Mouse (Mus musculus): ENCODE measurements at regions not wholly inside any gene's neighbourhood (a gene's known extent, or its start where the extent isn't known, plus 50 kb on each side); places are given as distances from the start of the nearest gene placed in this dataset.

- TF ChIP-seq MAZ (IDR thresholded peaks at IDR 0.05; ENCODE audit: low read depth, low read length) = no peak
- no peak for TF ChIP-seq EP300 (IDR thresholded peaks at IDR 0.05; ENCODE audit: low read length)
- TF ChIP-seq IRF4 (IDR thresholded peaks at IDR 0.05; ENCODE audit: low read depth, low read length) = no peak
- no peak for TF ChIP-seq TCF12 (IDR thresholded peaks at IDR 0.05; ENCODE audit: low read depth, low read length)
- TF ChIP-seq ZNF384 (IDR thresholded peaks at IDR 0.05; ENCODE audit: low read depth, low read length) = no peak
- TF ChIP-seq MAX (IDR thresholded peaks at IDR 0.05; ENCODE audit: low read length) = no peak
- TF ChIP-seq HCFC1 (IDR thresholded peaks at IDR 0.05; ENCODE audit: low read depth, low read length) = no peak
- TF ChIP-seq CHD2 (IDR thresholded peaks at IDR 0.05; ENCODE audit: low read length) = no peak
- no peak for TF ChIP-seq NRF1 (IDR thresholded peaks at IDR 0.05; ENCODE audit: low read depth, low read length)
- no peak for TF ChIP-seq CHD1 (IDR thresholded peaks at IDR 0.05; ENCODE audit: low read depth, low read length)
- TF ChIP-seq JUN (IDR thresholded peaks at IDR 0.05; ENCODE audit: insufficient read depth, low read depth, low read length) = no peak
- TF ChIP-seq ZMIZ1 (IDR thresholded peaks at IDR 0.05; ENCODE audit: low read depth, low read length) = no peak
- no peak for TF ChIP-seq POLR2AphosphoS2 (IDR thresholded peaks at IDR 0.05; ENCODE audit: low read depth, low read length)
- no peak for TF ChIP-seq ELF1 (IDR thresholded peaks at IDR 0.05; ENCODE audit: low read depth, low read length)
- TF ChIP-seq UBTF (IDR thresholded peaks at IDR 0.05; ENCODE audit: low read depth, low read length) = no peak
- TF ChIP-seq MYC (IDR thresholded peaks at IDR 0.05; ENCODE audit: low read depth, low read length) = no peak
- no peak for TF ChIP-seq PAX5 (IDR thresholded peaks at IDR 0.05; ENCODE audit: low read length)
- in situ Hi-C loops (cut with MboI; ENCODE audit: low pct_ligation_motif_present, low pct_unique_long_range_greater_than_20kb, low sequenced_read_pairs) = no loop called here
- no peaks in the 10 kb centered on the region for H3K27me3 ChIP-seq (replicated peaks)
- no peak overlapping the region for H3K27ac ChIP-seq (ENCODE audit: insufficient read depth, low read depth)
- H3K9ac ChIP-seq (ENCODE audit: insufficient read depth, low read depth) = no peak overlapping the region
- H3K4me1 ChIP-seq (ENCODE audit: control insufficient read depth in 1 of 2, insufficient read depth in 2 of 2) = no peaks in the 10 kb centered on the region
- H3K9me3 ChIP-seq (replicated peaks; ENCODE audit: low read length) = no peaks in the 10 kb centered on the region
- H3K79me2 ChIP-seq (replicated peaks; ENCODE audit: control insufficient read depth, extremely low read depth, insufficient read depth, poor library complexity, severe bottlenecking) = no peaks in the 10 kb centered on the region
- no peak overlapping the region for H3K4me3 ChIP-seq (replicated peaks in 1 of 3; ENCODE audit: low read depth in 2 of 3, low read length in 2 of 3, poor library complexity in 1 of 3)
- H3K4me2 ChIP-seq (ENCODE audit: insufficient read depth, low read depth, poor library complexity, severe bottlenecking) = no peak overlapping the region
- H3K36me3 ChIP-seq (replicated peaks in 1 of 2; ENCODE audit: control insufficient read depth in 1 of 2, insufficient read depth in 1 of 2, low read length in 1 of 2) = no peaks in the 10 kb centered on the region
- dilution Hi-C loops (cut with MboI; ENCODE audit: extremely low pct_ligation_motif_present, extremely low pct_unique_long_range_greater_than_20kb, low sequenced_read_pairs) = no loop called here
- DNase-seq (ENCODE audit: extremely low read depth) = no peak
Observed at GRCm38 (mm10) chr14:104114182-104114581, 270.0 kb upstream of the Ednrb start.

- Histone ChIP-seq H3K4me2 (ENCODE audit: insufficient read depth, low read depth, poor library complexity, severe bottlenecking) (no peak overlapping the region), H3K4me3 (replicated peaks in 1 of 3; ENCODE audit: low read depth in 2 of 3, low read length in 2 of 3, poor library complexity in 1 of 3) (no peak overlapping the region), H3K9ac (ENCODE audit: insufficient read depth, low read depth) (no peak overlapping the region), H3K9me3 (replicated peaks; ENCODE audit: low read length) (no peaks in the 10 kb centered on the region), H3K4me1 (ENCODE audit: control insufficient read depth in 1 of 2, insufficient read depth in 2 of 2) (no peaks in the 10 kb centered on the region), H3K27me3 (replicated peaks) (no peaks in the 10 kb centered on the region), H3K36me3 (replicated peaks in 1 of 2; ENCODE audit: control insufficient read depth in 1 of 2, insufficient read depth in 1 of 2, low read length in 1 of 2) (no peaks in the 10 kb centered on the region), H3K79me2 (replicated peaks; ENCODE audit: control insufficient read depth, extremely low read depth, insufficient read depth, poor library complexity, severe bottlenecking) (no peaks in the 10 kb centered on the region), H3K27ac (ENCODE audit: insufficient read depth, low read depth) (no peak overlapping the region)
- dilution Hi-C loops (cut with MboI; ENCODE audit: extremely low pct_ligation_motif_present, extremely low pct_unique_long_range_greater_than_20kb, low sequenced_read_pairs) (no loop called here), in situ Hi-C loops (cut with MboI; ENCODE audit: low pct_ligation_motif_present, low pct_unique_long_range_greater_than_20kb, low sequenced_read_pairs) (no loop called here)
- no peak for DNase-seq (ENCODE audit: extremely low read depth)
- TF ChIP-seq RAD21 (IDR thresholded peaks at IDR 0.05; ENCODE audit: low read depth, low read length) = no peak
Observed at GRCm38 (mm10) chr14:104113448-104113847, 269.2 kb upstream of the Ednrb start.

All from CH12.LX (cell line).